Mouse (Mus musculus) CH12.LX (cell line): ENCODE measurements at regions not wholly inside any gene's neighbourhood (a gene's known extent, or its start where the extent isn't known, plus 50 kb on each side); places are given as distances from the start of the nearest gene placed in this dataset.

ENCODE experiments used
- DNase-seq: peaks from one replicate; pipeline ENCODE4 v3.0.0-alpha.2; 2013; ENCODE audit errors: extremely low read depth
- H3K27ac ChIP-seq: 2 replicates; pipeline ENCODE4 v1.5.1; 2012; ENCODE audit warnings: low read depth, mild to moderate bottlenecking, control low read depth, moderate library complexity; ENCODE audit not compliant: insufficient read depth
- H3K27me3 ChIP-seq: replicated peaks from 2 replicates; pipeline ENCODE3; 2012; ENCODE audit warnings: inconsistent platforms
- H3K36me3 ChIP-seq, 2 experiments: replicated peaks in 1 of 2; 2 replicates each; pipeline versions ENCODE3 to v1.6.1; 2012; ENCODE audit warnings: inconsistent platforms in 1 of 2, low read length in 1 of 2, mild to moderate bottlenecking in 1 of 2, mixed read lengths in 1 of 2, moderate library complexity in 1 of 2; ENCODE audit not compliant: control insufficient read depth in 1 of 2, insufficient read depth in 1 of 2
- H3K4me1 ChIP-seq, 2 experiments: 2 replicates each; pipeline ENCODE4 v1.6.1; 2012; ENCODE audit warnings: inconsistent platforms in 1 of 2, moderate library complexity in 1 of 2; ENCODE audit not compliant: insufficient read depth in 2 of 2, control insufficient read depth in 1 of 2
- H3K4me2 ChIP-seq: 2 replicates; pipeline ENCODE4 v1.6.1; 2012; ENCODE audit warnings: low read depth, mild to moderate bottlenecking, control low read depth; ENCODE audit not compliant: poor library complexity, insufficient read depth, severe bottlenecking
- H3K4me3 ChIP-seq, 3 experiments: fragments of 150-350 bp in 1 of 3; sonication (generic) in 1 of 3; replicated peaks in 1 of 3; 2 replicates each; pipeline versions ENCODE3 to v1.5.1; 2011 to 2012; ENCODE audit warnings: low read depth in 2 of 3, low read length in 2 of 3, mild to moderate bottlenecking in 2 of 3, moderate library complexity in 2 of 3, control low read depth in 1 of 3, improper control_type of control experiment in 1 of 3, inconsistent platforms in 1 of 3, mixed read lengths in 1 of 3; ENCODE audit not compliant: poor library complexity in 1 of 3
- H3K79me2 ChIP-seq: replicated peaks from 2 replicates; pipeline ENCODE4 v1.6.1; 2012; ENCODE audit warnings: mild to moderate bottlenecking, moderate library complexity; ENCODE audit not compliant: control insufficient read depth, poor library complexity, insufficient read depth, severe bottlenecking; ENCODE audit errors: extremely low read depth
- H3K9ac ChIP-seq: 2 replicates; pipeline ENCODE4 v1.6.1; 2012; ENCODE audit warnings: low read depth, mild to moderate bottlenecking, control low read depth, moderate library complexity; ENCODE audit not compliant: insufficient read depth
- H3K9me3 ChIP-seq: replicated peaks from 2 replicates; pipeline ENCODE3; 2012; ENCODE audit warnings: low read length, inconsistent platforms, mixed read lengths
- BHLHE40 ChIP-seq: IDR thresholded peaks from 2 replicates; pipeline ENCODE4 v1.6.1; 2011; ENCODE audit warnings: mild to moderate bottlenecking, low read depth, low read length, improper control_type of control experiment
- CHD1 ChIP-seq: IDR thresholded peaks from 2 replicates; pipeline ENCODE4 v1.6.1; 2012; ENCODE audit warnings: low read depth, low read length, improper control_type of control experiment, inconsistent platforms
- CHD2 ChIP-seq: IDR thresholded peaks from 2 replicates; pipeline ENCODE4 v1.6.1; 2011; ENCODE audit warnings: low read length, improper control_type of control experiment
- E2F4 ChIP-seq: IDR thresholded peaks from 2 replicates; pipeline ENCODE4 v1.6.1; 2011; ENCODE audit warnings: low read depth, low read length, improper control_type of control experiment; ENCODE audit not compliant: insufficient replicate concordance
- ELF1 ChIP-seq: IDR thresholded peaks from 2 replicates; pipeline ENCODE4 v1.6.1; 2014; ENCODE audit warnings: low read depth, mild to moderate bottlenecking, inconsistent platforms, low read length, improper control_type of control experiment
- ETS1 ChIP-seq: conservative IDR thresholded peaks from 2 replicates; pipeline ENCODE4 v1.6.1; 2012; ENCODE audit warnings: low read depth, mild to moderate bottlenecking, inconsistent platforms, low read length, improper control_type of control experiment, moderate library complexity
- HCFC1 ChIP-seq: IDR thresholded peaks from 2 replicates; pipeline ENCODE4 v1.6.1; 2012; ENCODE audit warnings: low read depth, mild to moderate bottlenecking, inconsistent platforms, low read length, improper control_type of control experiment
- IRF4 ChIP-seq: IDR thresholded peaks from 2 replicates; pipeline ENCODE4 v1.6.1; 2014; ENCODE audit warnings: low read depth, mild to moderate bottlenecking, inconsistent platforms, low read length, improper control_type of control experiment
- MAZ ChIP-seq: IDR thresholded peaks from 2 replicates; pipeline ENCODE4 v1.6.1; 2012; ENCODE audit warnings: low read depth, mild to moderate bottlenecking, inconsistent platforms, low read length, improper control_type of control experiment, moderate library complexity
- MEF2A ChIP-seq: IDR thresholded peaks from 2 replicates; pipeline ENCODE4 v1.6.1; 2014; ENCODE audit warnings: low read depth, mild to moderate bottlenecking, inconsistent platforms, low read length, improper control_type of control experiment, borderline replicate concordance
- MXI1 ChIP-seq: IDR thresholded peaks from 2 replicates; pipeline ENCODE4 v1.6.1; 2011; ENCODE audit warnings: mild to moderate bottlenecking, low read depth, low read length, improper control_type of control experiment
- MYC ChIP-seq: IDR thresholded peaks from 2 replicates; pipeline ENCODE4 v1.6.1; 2011; ENCODE audit warnings: low read depth, mild to moderate bottlenecking, improper control_type of control experiment, low read length
- NRF1 ChIP-seq: IDR thresholded peaks from 2 replicates; pipeline ENCODE4 v1.6.1; 2014; ENCODE audit warnings: low read depth, mild to moderate bottlenecking, inconsistent platforms, low read length, improper control_type of control experiment, moderate library complexity
- PAX5 ChIP-seq: IDR thresholded peaks from 2 replicates; pipeline ENCODE4 v1.6.1; 2012; ENCODE audit warnings: low read length, inconsistent platforms, mixed read lengths
- POLR2A ChIP-seq: IDR thresholded peaks from 2 replicates; pipeline ENCODE4 v1.6.1; 2011; ENCODE audit warnings: low read depth, mild to moderate bottlenecking, improper control_type of control experiment, low read length
- POLR2AphosphoS2 ChIP-seq: IDR thresholded peaks from 2 replicates; pipeline ENCODE4 v1.6.1; 2011; ENCODE audit warnings: low read depth, low read length, improper control_type of control experiment
- RAD21 ChIP-seq: IDR thresholded peaks from 2 replicates; pipeline ENCODE4 v1.6.1; 2011; ENCODE audit warnings: low read depth, mild to moderate bottlenecking, low read length, improper control_type of control experiment, moderate library complexity
- RCOR1 ChIP-seq: conservative IDR thresholded peaks from 2 replicates; pipeline ENCODE4 v1.6.1; 2012; ENCODE audit warnings: low read depth, mild to moderate bottlenecking, inconsistent platforms, low read length, improper control_type of control experiment
- SMC3 ChIP-seq: IDR thresholded peaks from 2 replicates; pipeline ENCODE4 v1.6.1; 2011; ENCODE audit warnings: low read depth, low read length, improper control_type of control experiment
- TBP ChIP-seq: conservative IDR thresholded peaks from 2 replicates; pipeline ENCODE4 v1.6.1; 2011; ENCODE audit warnings: low read depth, low read length, improper control_type of control experiment
- TCF12 ChIP-seq: IDR thresholded peaks from 2 replicates; pipeline ENCODE4 v1.6.1; 2014; ENCODE audit warnings: low read depth, mild to moderate bottlenecking, inconsistent platforms, low read length, improper control_type of control experiment
- UBTF ChIP-seq: IDR thresholded peaks from 2 replicates; pipeline ENCODE4 v1.6.1; 2012; ENCODE audit warnings: low read depth, mild to moderate bottlenecking, inconsistent platforms, low read length, improper control_type of control experiment, moderate library complexity
- USF1 ChIP-seq: IDR thresholded peaks from 2 replicates; pipeline ENCODE4 v1.6.1; 2014; ENCODE audit warnings: low read depth, mild to moderate bottlenecking, inconsistent platforms, low read length, improper control_type of control experiment
- USF2 ChIP-seq: conservative IDR thresholded peaks from 2 replicates; pipeline ENCODE4 v1.6.1; 2011; ENCODE audit warnings: low read depth, low read length, improper control_type of control experiment
- ZKSCAN1 ChIP-seq: IDR thresholded peaks from 2 replicates; pipeline ENCODE4 v1.6.1; 2012; ENCODE audit warnings: low read depth, inconsistent platforms, low read length, improper control_type of control experiment, borderline replicate concordance
- ZMIZ1 ChIP-seq: IDR thresholded peaks from 2 replicates; pipeline ENCODE4 v1.6.1; 2012; ENCODE audit warnings: low read depth, mild to moderate bottlenecking, inconsistent platforms, low read length, improper control_type of control experiment
- ZNF384 ChIP-seq: IDR thresholded peaks from 2 replicates; pipeline ENCODE4 v1.6.1; 2012; ENCODE audit warnings: low read depth, low read length, improper control_type of control experiment, inconsistent platforms
- dilution Hi-C: fragments of 300-500 bp; cut with MboI; formaldehyde crosslinking; loops from 2 replicates; pipeline ENCODE4 v1.14.3; 2020; ENCODE audit warnings: low sequenced_read_pairs; ENCODE audit not compliant: extremely low pct_unique_long_range_greater_than_20kb, extremely low pct_ligation_motif_present
- in situ Hi-C: fragments of 300-500 bp; cut with MboI; formaldehyde crosslinking; loops from 3 replicates; pipeline ENCODE4 v1.14.3; 2019; ENCODE audit warnings: low sequenced_read_pairs, low pct_ligation_motif_present, low pct_unique_long_range_greater_than_20kb, mixed read lengths

DNA sequence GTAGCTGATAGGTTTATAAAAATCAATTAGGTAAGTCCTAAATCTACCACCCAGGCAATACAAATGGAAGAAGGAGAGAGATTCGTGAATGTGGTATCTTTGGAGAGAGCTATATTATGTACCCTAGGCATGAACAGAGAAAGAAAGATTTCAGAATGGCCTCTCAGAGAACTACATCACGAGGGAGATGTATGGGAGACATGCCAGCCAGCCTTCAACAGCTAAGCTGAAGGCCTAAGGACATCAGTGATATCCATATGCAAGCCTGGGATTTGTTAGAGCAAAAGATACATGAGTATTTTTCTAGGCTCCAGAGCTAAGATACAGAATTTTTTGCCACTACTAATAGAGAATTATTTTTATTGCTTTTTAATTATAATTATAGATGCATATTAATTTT lies 2445.7 kb upstream of the 5930422O12Rik start:
- Histone ChIP-seq H3K27me3 (peaks cover 23% of the 10 kb centered on the region), H3K4me3 (no peak overlapping the region), H3K4me2 (no peak overlapping the region), H3K4me1 (no peaks in the 10 kb centered on the region), H3K79me2 (no peaks in the 10 kb centered on the region), H3K36me3 (no peaks in the 10 kb centered on the region), H3K9me3 (no peaks in the 10 kb centered on the region), H3K27ac (no peak overlapping the region), H3K9ac (no peak overlapping the region)
- dilution Hi-C loops = no loop called here
- in situ Hi-C loops = no loop called here
- TF ChIP-seq MAZ (no peak), TBP (no peak), POLR2AphosphoS2 (no peak), HCFC1 (no peak), PAX5 (no peak), RAD21 (no peak), SMC3 (no peak), NRF1 (no peak), CHD2 (no peak), TCF12 (no peak), USF1 (no peak), ZNF384 (no peak), ETS1 (no peak), CHD1 (no peak), POLR2A (no peak), ELF1 (no peak), USF2 (no peak)
- DNase-seq = no peak

DNA sequence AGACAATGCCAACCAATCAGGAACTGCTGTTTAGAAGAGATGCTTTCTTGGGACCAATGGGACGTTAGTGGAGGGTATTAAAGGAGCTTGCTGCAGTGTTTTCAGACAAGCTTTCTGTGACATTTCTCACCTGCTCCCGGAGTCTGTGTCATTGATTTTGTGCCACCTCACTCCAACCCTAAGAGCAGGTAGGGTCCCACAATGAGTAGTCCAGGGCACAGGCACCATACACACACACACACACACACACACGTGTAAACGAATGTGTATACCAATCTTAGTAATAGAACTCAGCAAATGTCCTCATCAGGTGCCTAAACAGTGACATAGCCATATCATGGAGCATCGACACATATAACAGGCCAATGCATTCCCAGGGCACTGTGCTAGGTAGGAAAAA lies 2440.5 kb upstream of the 5930422O12Rik start:
- no peak for DNase-seq
- Histone ChIP-seq H3K4me1 (no peaks in the 10 kb centered on the region), H3K79me2 (no peaks in the 10 kb centered on the region), H3K4me2 (no peak overlapping the region), H3K27ac (no peak overlapping the region), H3K9me3 (no peaks in the 10 kb centered on the region), H3K36me3 (no peaks in the 10 kb centered on the region), H3K4me3 (no peak overlapping the region), H3K27me3 (peaks cover 2% of the 10 kb centered on the region), H3K9ac (no peak overlapping the region)
- TF ChIP-seq POLR2AphosphoS2 (no peak), CHD2 (no peak), USF2 (no peak), RCOR1 (no peak), E2F4 (no peak), ZMIZ1 (no peak), BHLHE40 (no peak), RAD21 (no peak), ZNF384 (no peak), UBTF (no peak), MYC (no peak), USF1 (no peak), MEF2A (no peak), ZKSCAN1 (no peak), TCF12 (no peak), NRF1 (no peak), POLR2A (no peak), CHD1 (no peak), MXI1 (no peak), IRF4 (no peak)
- dilution Hi-C loops = no loop called here
- in situ Hi-C loops = no loop called here
